Mouse (Mus musculus) cerebellum, adult 2 months (tissue): Measurements from ENCODE around the gene Rnf126.

Source experiments
- CTCF ChIP-seq: fragments of 200-500 bp; IDR thresholded peaks from 2 replicates; pipeline ENCODE4 v1.5.1; 2011; ENCODE audit warnings: low read depth, mild to moderate bottlenecking, control low read depth, low read length, moderate library complexity, borderline replicate concordance; ENCODE audit not compliant: insufficient read depth
- POLR2A ChIP-seq: fragments of 200-500 bp; IDR thresholded peaks from 2 replicates; pipeline ENCODE4 v1.6.1; 2011; ENCODE audit warnings: low read length, control low read depth, borderline replicate concordance; ENCODE audit not compliant: insufficient read depth

- TF ChIP-seq CTCF = no peak
- no peak for TF ChIP-seq POLR2A
Measured at GRCm38 (mm10) chr10:79746774-79747151, 20.0 kb downstream of the Rnf126 start.
